Comparison of ENCODE assay signal across 21 mouse cellular contexts in the genomic region with DNA sequence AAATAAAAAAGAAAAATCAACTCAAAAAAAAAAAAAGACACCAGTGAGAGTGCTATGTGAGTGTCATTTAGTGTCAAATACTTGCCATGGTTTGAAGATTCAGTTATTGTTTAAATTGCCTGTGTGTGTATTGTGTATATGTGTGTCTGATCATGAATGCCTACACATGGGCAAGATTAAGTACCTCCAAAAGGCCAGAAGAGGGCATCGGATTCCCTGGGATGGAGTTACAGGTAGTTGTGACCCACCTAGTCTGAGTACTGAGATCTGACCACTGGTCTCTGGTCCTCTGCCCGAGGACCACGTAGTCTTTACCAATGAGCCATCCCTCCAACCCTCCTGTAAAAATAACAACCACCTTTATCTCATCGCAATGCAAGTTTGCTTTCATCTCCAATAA. TPM values are rescaled to one million over a fixed set of nuclear protein-coding genes. Genes with fewer than 3 reads are reported as not detected.
A peak's percentile ranks its signal among the peaks of the same experiment; 100 is the strongest.
DNase-seq lines count a peak whose midpoint lies in the region; ATAC-seq and TF ChIP-seq lines count a peak whose summit lies in the region.
"Had no signal": no experiment of that assay in that cellular context is flagged by ENCODE, and none has a peak within 500 bp of the region (broad histone marks: within the 10 kb centered on the region; RNA-seq: fewer than 3 reads in every experiment).

No protein-coding gene starts in this region.

- no peak for DNase-seq in heart, adult 2 months
- DNase-seq in heart, postnatal 14 days: no peak
- no peak for DNase-seq in liver, embryonic 14.5 days (ENCODE audit: low read depth in 3 of 3, low spot score in 3 of 3)
- DNase-seq in CH12.LX (ENCODE audit: extremely low read depth) (no peak), ZHBTc4 (ENCODE audit: low read depth, low spot score) (peak; percentile 59)
- DNase-seq: cerebellum, postnatal 10 days; embryo, embryonic 11 days; gastrocnemius, postnatal 14 days; kidney, adult 11 months; kidney, postnatal 36 days; liver, embryonic 13.5 days; thymus, postnatal 36 days had no signal

- H3K4me3 ChIP-seq in heart, adult 2 months: no peak overlapping the region
- no peak overlapping the region for H3K4me3 ChIP-seq in liver, embryonic 14.5 days (ENCODE audit: insufficient read depth in 1 of 2, low read depth in 2 of 2, low read length in 2 of 2)
- H3K4me3 ChIP-seq in liver, embryonic 12.5 days: no peak overlapping the region
- no peak overlapping the region for H3K4me3 ChIP-seq in CH12.LX (replicated peaks in 1 of 3; ENCODE audit: low read depth in 2 of 3, low read length in 2 of 3, poor library complexity in 1 of 3)
- H3K4me3 ChIP-seq: embryonic facial prominence, embryonic 15.5 days; forebrain, embryonic 10.5 days; liver, embryonic 13.5 days; midbrain, embryonic 12.5 days; myocyte; neural tube, embryonic 15.5 days had no signal

- H3K36me3 ChIP-seq in heart, adult 2 months (ENCODE audit: control insufficient read depth, insufficient read depth, low read length): no peaks in the 10 kb centered on the region
- H3K36me3 ChIP-seq in liver, embryonic 14.5 days (replicated peaks; ENCODE audit: control insufficient read depth, insufficient read depth, low read depth): no peaks in the 10 kb centered on the region
- H3K36me3 ChIP-seq in liver, embryonic 12.5 days: no peaks in the 10 kb centered on the region
- no peaks in the 10 kb centered on the region for H3K36me3 ChIP-seq in CH12.LX (replicated peaks in 1 of 2; ENCODE audit: control insufficient read depth in 1 of 2, insufficient read depth in 1 of 2, low read length in 1 of 2)
- H3K36me3 ChIP-seq: embryonic facial prominence, embryonic 15.5 days; forebrain, embryonic 10.5 days; liver, embryonic 13.5 days; midbrain, embryonic 12.5 days; neural tube, embryonic 15.5 days had no signal

- TF ChIP-seq POLR2A in heart, adult 2 months (IDR thresholded peaks at IDR 0.05; ENCODE audit: insufficient read depth, low read depth, low read length): no peak
- no peak for TF ChIP-seq POLR2A in CH12.LX (IDR thresholded peaks at IDR 0.05; ENCODE audit: low read depth, low read length)

- ATAC-seq in liver, embryonic 14.5 days (ENCODE audit: insufficient read depth): no peak
- no peak for ATAC-seq in liver, embryonic 12.5 days
- ATAC-seq in megakaryocyte, adult 5-6 weeks (ENCODE audit: poor library complexity, severe bottlenecking): no peak

- no peak for TF ChIP-seq EP300 in heart, adult 2 months (IDR thresholded peaks at IDR 0.05; ENCODE audit: insufficient read depth, low read depth, low read length)
- no peak for TF ChIP-seq EP300 in liver, embryonic 14.5 days (IDR thresholded peaks at IDR 0.05; ENCODE audit: low read depth)
- no peak for TF ChIP-seq EP300 in CH12.LX (IDR thresholded peaks at IDR 0.05; ENCODE audit: low read length)

- intact Hi-C loops in heart, adult 2 months (cut with DNase I): no loop called here
- intact Hi-C loops in heart, postnatal 14 days (cut with DNase I): no loop called here

- H3K79me2 ChIP-seq in heart, adult 2 months (replicated peaks; ENCODE audit: control insufficient read depth, insufficient read depth, low read length): no peaks in the 10 kb centered on the region
- H3K79me2 ChIP-seq in CH12.LX (replicated peaks; ENCODE audit: control insufficient read depth, extremely low read depth, insufficient read depth, poor library complexity, severe bottlenecking): no peaks in the 10 kb centered on the region; the same call in 1 of the 2 replicates

- no peak overlapping the region for H3K4me2 ChIP-seq in liver, embryonic 14.5 days (ENCODE audit: low read depth)
- H3K4me2 ChIP-seq in liver, embryonic 12.5 days: no peak overlapping the region
- no peak overlapping the region for H3K4me2 ChIP-seq in CH12.LX (ENCODE audit: insufficient read depth, low read depth, poor library complexity, severe bottlenecking)
- H3K4me2 ChIP-seq: embryonic facial prominence, embryonic 15.5 days; hindbrain, embryonic 14.5 days; liver, embryonic 13.5 days; midbrain, embryonic 12.5 days; neural tube, embryonic 15.5 days had no signal

- no peaks in the 10 kb centered on the region for H3K9me3 ChIP-seq in liver, embryonic 14.5 days (ENCODE audit: control insufficient read depth, low read length)
- no peaks in the 10 kb centered on the region for H3K9me3 ChIP-seq in liver, embryonic 12.5 days (replicated peaks)
- no peaks in the 10 kb centered on the region for H3K9me3 ChIP-seq in CH12.LX (replicated peaks; ENCODE audit: low read length)
- H3K9me3 ChIP-seq: embryonic facial prominence, embryonic 15.5 days; forebrain, embryonic 10.5 days; liver, embryonic 13.5 days; neural tube, embryonic 15.5 days had no signal

- in situ Hi-C loops in CH12.LX (cut with MboI; ENCODE audit: low pct_ligation_motif_present, low pct_unique_long_range_greater_than_20kb, low sequenced_read_pairs): loop anchor here (5.0 to 10.0 kb wide), 2 partner anchors 128 to 210 kb away; no protein-coding TSS in a partner anchor

- dilution Hi-C loops in CH12.LX (cut with MboI; ENCODE audit: extremely low pct_ligation_motif_present, extremely low pct_unique_long_range_greater_than_20kb, low sequenced_read_pairs): no loop called here

- H3K27me3 ChIP-seq in heart, adult 2 months (ENCODE audit: control insufficient read depth, insufficient read depth, low read length): no peaks in the 10 kb centered on the region
- no peaks in the 10 kb centered on the region for H3K27me3 ChIP-seq in liver, embryonic 14.5 days (ENCODE audit: control insufficient read depth, insufficient read depth, low read length)
- peaks cover 13% of the 10 kb centered on the region for H3K27me3 ChIP-seq in liver, embryonic 12.5 days (replicated peaks)
- no peaks in the 10 kb centered on the region for H3K27me3 ChIP-seq in CH12.LX (replicated peaks)
- H3K27me3 ChIP-seq: embryonic facial prominence, embryonic 15.5 days; midbrain, embryonic 12.5 days; neural tube, embryonic 15.5 days had no signal

- peaks cover 5% of the 10 kb centered on the region for H3K4me1 ChIP-seq in heart, adult 2 months (ENCODE audit: control insufficient read depth, insufficient read depth, low read length)
- no peaks in the 10 kb centered on the region for H3K4me1 ChIP-seq in liver, embryonic 14.5 days (replicated peaks; ENCODE audit: control insufficient read depth in 2 of 2, insufficient read depth in 2 of 2, low read length in 1 of 2)
- no peaks in the 10 kb centered on the region for H3K4me1 ChIP-seq in liver, embryonic 12.5 days
- peaks cover 28 to 80% of the 10 kb centered on the region in 2 experiments for H3K4me1 ChIP-seq in CH12.LX (ENCODE audit: control insufficient read depth in 1 of 2, insufficient read depth in 2 of 2)
- H3K4me1 ChIP-seq: embryonic facial prominence, embryonic 15.5 days; forebrain, embryonic 10.5 days; liver, embryonic 13.5 days; midbrain, embryonic 12.5 days; neural tube, embryonic 15.5 days had no signal

- TF ChIP-seq RAD21 in CH12.LX (IDR thresholded peaks at IDR 0.05; ENCODE audit: low read depth, low read length): peak; percentile 45

- no peak overlapping the region for H3K27ac ChIP-seq in heart, adult 2 months
- H3K27ac ChIP-seq in liver, embryonic 14.5 days: no peak overlapping the region
- no peak overlapping the region for H3K27ac ChIP-seq in liver, embryonic 12.5 days
- no peak overlapping the region for H3K27ac ChIP-seq in CH12.LX (ENCODE audit: insufficient read depth, low read depth)
- H3K27ac ChIP-seq: embryonic facial prominence, embryonic 15.5 days; forebrain, embryonic 10.5 days; hindbrain, embryonic 14.5 days; liver, embryonic 13.5 days; macrophage; midbrain, embryonic 12.5 days; neural tube, embryonic 15.5 days had no signal

- TF ChIP-seq CTCF in heart, adult 2 months (IDR thresholded peaks at IDR 0.05): peak; percentile 29
- TF ChIP-seq CTCF in liver, embryonic 14.5 days (IDR thresholded peaks at IDR 0.05; ENCODE audit: low read depth): peak; percentile 13; the same call in 1 of the 2 replicates
- TF ChIP-seq CTCF in CH12.LX (conservative IDR thresholded peaks at IDR 0.05 in 1 of 2, IDR thresholded peaks at IDR 0.05 in 1 of 2; ENCODE audit: low read depth in 2 of 2, low read length in 2 of 2): peak in 1 of 2 experiments; percentile 49; a peak in 2 of 4 replicates

- WGBS in heart, adult 2 months: 93% methylated on average over 4 of the region's 4 CpGs
- 76% methylated on average over 4 of the region's 4 CpGs for WGBS in liver, embryonic 14.5 days (ENCODE audit: insufficient replicate concordance)
- 80% methylated on average over 4 of the region's 4 CpGs for WGBS in liver, embryonic 12.5 days (ENCODE audit: insufficient replicate concordance)

- H3K9ac ChIP-seq in heart, adult 2 months (ENCODE audit: low read depth, low read length): no peak overlapping the region
- H3K9ac ChIP-seq in liver, embryonic 14.5 days (replicated peaks): no peak overlapping the region
- H3K9ac ChIP-seq in liver, embryonic 12.5 days: no peak overlapping the region
- H3K9ac ChIP-seq in CH12.LX (ENCODE audit: insufficient read depth, low read depth): no peak overlapping the region
- H3K9ac ChIP-seq: embryonic facial prominence, embryonic 15.5 days; hindbrain, embryonic 14.5 days; liver, embryonic 13.5 days; midbrain, embryonic 12.5 days; neural tube, embryonic 15.5 days had no signal

TF ChIP-seq in CH12.LX, 34 proteins besides CTCF, POLR2A, EP300 and RAD21 (continues in another document):
- no peak for TF ChIP-seq E2F4 (IDR thresholded peaks at IDR 0.05; ENCODE audit: insufficient replicate concordance, low read depth, low read length)

RNA-seq across cellular contexts. Expression of a gene that starts 7.3 kb away (rescaled TPM):
- total RNA-seq in heart, adult 2 months (2021): 1 to 10 TPM; 6.1 to 6.9 TPM
- polyA plus RNA-seq in heart, adult 2 months (2012; rRNA removed): 2.3 and 3.4 TPM in 2 replicates
- 1 to 10 TPM; 7.4 to 8.4 TPM for total RNA-seq in heart, postnatal 14 days (2021)
- 0.34 and 0.36 TPM in 2 replicates for polyA plus RNA-seq in liver, embryonic 14.5 days (2012; rRNA removed)
- polyA plus RNA-seq in liver, embryonic 14.5 days (2014; fragmentation: Nextera tagmentation; extraction: Ambion mirVana): 0.63 and 1.0 TPM in 2 replicates
- 1.4 and 1.7 TPM in 2 replicates for polyA plus RNA-seq in liver, embryonic 12.5 days (2016; fragmentation: Nextera tagmentation; extraction: Ambion mirVana)
- 17.1 and 19.1 TPM in 2 replicates for total RNA-seq in CH12.LX (2012; rRNA removed)
- total RNA-seq in CH12.LX (2014; rRNA removed): 23.0 and 23.7 TPM in 2 replicates
- polyA plus RNA-seq in CH12.LX (2012; ENCODE audit: insufficient read length, low read depth): 6.0 and 6.4 TPM in 2 replicates
- 0.27 and 0.84 TPM in 2 replicates for total RNA-seq in megakaryocyte, adult 5-6 weeks (2015)
- 0.07 TPM in 1 of 2 replicates, not detected in the other for total RNA-seq in megakaryocyte, adult 5-6 weeks (2017)
- polyA plus RNA-seq: macrophage had no signal

RNA-seq across cellular contexts. Expression of a gene that starts 7.5 kb away (rescaled TPM):
- total RNA-seq in heart, adult 2 months (2021): 1 to 10 TPM; 3.6 to 3.9 TPM
- polyA plus RNA-seq in heart, adult 2 months (2012; rRNA removed): 3.7 and 3.8 TPM in 2 replicates
- total RNA-seq in heart, postnatal 14 days (2021): 1 to 10 TPM; 5.5 to 6.2 TPM
- 7.8 and 8.2 TPM in 2 replicates for polyA plus RNA-seq in liver, embryonic 14.5 days (2012; rRNA removed)
- polyA plus RNA-seq in liver, embryonic 14.5 days (2014; fragmentation: Nextera tagmentation; extraction: Ambion mirVana): 5.7 TPM in 2 replicates
- 5.6 and 6.4 TPM in 2 replicates for polyA plus RNA-seq in liver, embryonic 12.5 days (2016; fragmentation: Nextera tagmentation; extraction: Ambion mirVana)
- total RNA-seq in CH12.LX (2012; rRNA removed): 16.3 and 21.1 TPM in 2 replicates
- total RNA-seq in CH12.LX (2014; rRNA removed): 9.9 and 12.3 TPM in 2 replicates
- polyA plus RNA-seq in CH12.LX (2012; ENCODE audit: insufficient read length, low read depth): 40.5 and 44.2 TPM in 2 replicates
- 20.1 and 23.2 TPM in 2 replicates for total RNA-seq in megakaryocyte, adult 5-6 weeks (2015)
- total RNA-seq in megakaryocyte, adult 5-6 weeks (2017): 3.2 and 5.8 TPM in 2 replicates
